Mouse (Mus musculus): ENCODE measurements around the gene Enpp5. TPM values are rescaled to one million over a fixed set of nuclear protein-coding genes. Genes with fewer than 3 reads are reported as not detected.

The Enpp5 gene
- polyA plus RNA-seq (2011; ENCODE audit: insufficient read depth, insufficient read length, low read depth, missing spikeins): 16.2 and 16.6 TPM in 2 replicates

- no peaks in the 10 kb centered on the region for H3K36me3 ChIP-seq (ENCODE audit: control insufficient read depth, insufficient read depth, low read length, poor library complexity, severe bottlenecking)
- H3K27ac ChIP-seq (ENCODE audit: insufficient read depth, low read length): no peak within 1 kb of the TSS
- H3K4me3 ChIP-seq (ENCODE audit: low read depth, low read length): peak within 1 kb of the TSS; percentile 85
- H3K9ac ChIP-seq (ENCODE audit: low read depth, poor library complexity, severe bottlenecking): peak within 1 kb of the TSS; percentile 11; the same call in 1 of the 2 replicates
- no peaks in the 10 kb centered on the region for H3K27me3 ChIP-seq (ENCODE audit: control insufficient read depth, insufficient read depth, low read length, poor library complexity, severe bottlenecking)
- no peak for TF ChIP-seq EP300 (IDR thresholded peaks at IDR 0.05; ENCODE audit: insufficient read depth, low read depth, low read length)
- TF ChIP-seq POLR2A (IDR thresholded peaks at IDR 0.05; ENCODE audit: insufficient read depth, low read length): no peak
- no peak for TF ChIP-seq CTCF (IDR thresholded peaks at IDR 0.05; ENCODE audit: low read depth, low read length)
- H3K9me3 ChIP-seq (replicated peaks; ENCODE audit: control insufficient read depth, insufficient read depth, low read length, poor library complexity, severe bottlenecking): no peaks in the 10 kb centered on the region
- no peaks in the 10 kb centered on the region for H3K4me1 ChIP-seq (ENCODE audit: control insufficient read depth, insufficient read depth, low read length)
These were observed at the start of gene Enpp5 for GRCm38 (mm10) chr17:44078631-44079350. Gene Enpp5 (plus strand): TSS chr17:44078813.

GRCm38 (mm10) chr17:44029616-44030015 is 49.0 kb upstream of the Enpp5 start:
- H3K4me1 ChIP-seq (ENCODE audit: control insufficient read depth, insufficient read depth, low read length): peaks cover 2% of the 10 kb centered on the region
- H3K27me3 ChIP-seq (ENCODE audit: control insufficient read depth, insufficient read depth, low read length, poor library complexity, severe bottlenecking): no peaks in the 10 kb centered on the region
- TF ChIP-seq CTCF (IDR thresholded peaks at IDR 0.05; ENCODE audit: low read depth, low read length) (no peak), POLR2A (IDR thresholded peaks at IDR 0.05; ENCODE audit: insufficient read depth, low read length) (no peak), EP300 (IDR thresholded peaks at IDR 0.05; ENCODE audit: insufficient read depth, low read depth, low read length) (no peak)

GRCm38 (mm10) chr17:44030776-44031587 is 47.6 kb upstream of the Enpp5 start:
- H3K4me3 ChIP-seq (ENCODE audit: low read depth, low read length): no peak overlapping the region
- H3K4me1 ChIP-seq (ENCODE audit: control insufficient read depth, insufficient read depth, low read length): peaks cover 2% of the 10 kb centered on the region
- H3K9ac ChIP-seq (ENCODE audit: low read depth, poor library complexity, severe bottlenecking): no peak overlapping the region
- TF ChIP-seq POLR2A (IDR thresholded peaks at IDR 0.05; ENCODE audit: insufficient read depth, low read length) (no peak), EP300 (IDR thresholded peaks at IDR 0.05; ENCODE audit: insufficient read depth, low read depth, low read length) (peak; percentile 79)
- H3K9me3 ChIP-seq (replicated peaks; ENCODE audit: control insufficient read depth, insufficient read depth, low read length, poor library complexity, severe bottlenecking): no peaks in the 10 kb centered on the region
- H3K36me3 ChIP-seq (ENCODE audit: control insufficient read depth, insufficient read depth, low read length, poor library complexity, severe bottlenecking): no peaks in the 10 kb centered on the region
- H3K27me3 ChIP-seq (ENCODE audit: control insufficient read depth, insufficient read depth, low read length, poor library complexity, severe bottlenecking): no peaks in the 10 kb centered on the region
- no peak overlapping the region for H3K27ac ChIP-seq (ENCODE audit: insufficient read depth, low read length)

More at GRCm38 (mm10) chr17:44029616-44030015, 49.0 kb upstream of the Enpp5 start:
- Histone ChIP-seq H3K27ac (ENCODE audit: insufficient read depth, low read length) (no peak overlapping the region), H3K9ac (ENCODE audit: low read depth, poor library complexity, severe bottlenecking) (no peak overlapping the region), H3K4me3 (ENCODE audit: low read depth, low read length) (no peak overlapping the region), H3K36me3 (ENCODE audit: control insufficient read depth, insufficient read depth, low read length, poor library complexity, severe bottlenecking) (no peaks in the 10 kb centered on the region), H3K9me3 (replicated peaks; ENCODE audit: control insufficient read depth, insufficient read depth, low read length, poor library complexity, severe bottlenecking) (no peaks in the 10 kb centered on the region)

- Histone ChIP-seq H3K9ac (ENCODE audit: low read depth, poor library complexity, severe bottlenecking) (no peak overlapping the region), H3K36me3 (ENCODE audit: control insufficient read depth, insufficient read depth, low read length, poor library complexity, severe bottlenecking) (no peaks in the 10 kb centered on the region), H3K4me3 (ENCODE audit: low read depth, low read length) (no peak overlapping the region), H3K9me3 (replicated peaks; ENCODE audit: control insufficient read depth, insufficient read depth, low read length, poor library complexity, severe bottlenecking) (no peaks in the 10 kb centered on the region), H3K27me3 (ENCODE audit: control insufficient read depth, insufficient read depth, low read length, poor library complexity, severe bottlenecking) (no peaks in the 10 kb centered on the region), H3K4me1 (ENCODE audit: control insufficient read depth, insufficient read depth, low read length) (peaks cover 2% of the 10 kb centered on the region), H3K27ac (ENCODE audit: insufficient read depth, low read length) (no peak overlapping the region)
- TF ChIP-seq CTCF (IDR thresholded peaks at IDR 0.05; ENCODE audit: low read depth, low read length) (no peak), EP300 (IDR thresholded peaks at IDR 0.05; ENCODE audit: insufficient read depth, low read depth, low read length) (no peak), POLR2A (IDR thresholded peaks at IDR 0.05; ENCODE audit: insufficient read depth, low read length) (no peak)
These were observed 43.6 kb upstream of the Enpp5 start for GRCm38 (mm10) chr17:44035005-44035404.

- no peak overlapping the region for H3K27ac ChIP-seq (ENCODE audit: insufficient read depth, low read length)
- no peak for TF ChIP-seq EP300 (IDR thresholded peaks at IDR 0.05; ENCODE audit: insufficient read depth, low read depth, low read length)
- no peak for TF ChIP-seq CTCF (IDR thresholded peaks at IDR 0.05; ENCODE audit: low read depth, low read length)
- no peak for TF ChIP-seq POLR2A (IDR thresholded peaks at IDR 0.05; ENCODE audit: insufficient read depth, low read length)
- no peak overlapping the region for H3K4me3 ChIP-seq (ENCODE audit: low read depth, low read length)
These were observed 40.0 kb upstream of the Enpp5 start for GRCm38 (mm10) chr17:44038656-44039055.

More at GRCm38 (mm10) chr17:44038656-44039055, 40.0 kb upstream of the Enpp5 start:
- H3K9ac ChIP-seq (ENCODE audit: low read depth, poor library complexity, severe bottlenecking): no peak overlapping the region
- H3K27me3 ChIP-seq (ENCODE audit: control insufficient read depth, insufficient read depth, low read length, poor library complexity, severe bottlenecking): no peaks in the 10 kb centered on the region
- no peaks in the 10 kb centered on the region for H3K9me3 ChIP-seq (replicated peaks; ENCODE audit: control insufficient read depth, insufficient read depth, low read length, poor library complexity, severe bottlenecking)
- no peaks in the 10 kb centered on the region for H3K4me1 ChIP-seq (ENCODE audit: control insufficient read depth, insufficient read depth, low read length)
- H3K36me3 ChIP-seq (ENCODE audit: control insufficient read depth, insufficient read depth, low read length, poor library complexity, severe bottlenecking): no peaks in the 10 kb centered on the region
